In the genomic region with DNA sequence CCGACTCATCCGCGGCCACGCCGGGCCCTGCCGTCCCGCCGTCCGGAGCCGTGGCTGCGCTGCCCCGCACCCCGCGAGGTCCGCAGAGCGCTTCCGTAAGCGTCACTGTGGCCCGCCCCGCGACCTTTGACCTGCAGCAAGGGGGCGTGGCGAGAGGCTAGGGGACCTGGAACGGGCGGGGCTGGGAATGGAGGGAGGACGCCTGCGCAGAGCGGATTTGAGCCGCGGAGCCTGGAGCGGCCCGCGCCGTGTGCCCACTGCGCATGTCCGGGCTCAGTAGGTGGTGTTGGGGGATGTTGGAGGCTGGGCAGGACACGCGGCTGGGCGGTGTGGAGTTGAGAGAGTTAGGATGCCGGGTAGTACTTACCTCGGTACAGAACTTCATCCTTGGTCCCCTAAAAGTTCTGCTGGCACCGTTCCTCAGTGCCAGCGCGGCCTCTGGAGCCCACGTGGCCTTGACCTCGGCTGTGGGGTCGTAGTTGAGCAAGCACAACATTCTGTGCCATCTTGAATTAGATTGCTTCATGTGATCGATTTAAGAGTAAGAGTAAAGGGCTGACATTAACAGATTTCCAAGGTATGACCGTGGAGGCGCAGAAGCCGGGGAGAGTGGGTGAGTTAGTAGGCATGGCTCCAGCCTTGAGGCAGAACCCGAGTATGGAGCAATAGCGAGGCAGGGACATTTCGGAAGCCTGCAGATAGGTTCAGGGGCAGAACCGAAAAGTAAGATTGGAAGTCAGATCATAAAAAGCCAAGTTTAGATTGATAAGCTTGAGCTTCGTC, we compare ENCODE assay signal across 8 mouse cellular contexts. TPM values are rescaled to one million over a fixed set of nuclear protein-coding genes. Genes with fewer than 3 reads are reported as not detected.
DNase-seq lines count a peak whose midpoint lies in the region; ATAC-seq lines count a peak whose summit lies in the region.

A gene (minus strand): TSS at position 93 of the 783 bp plus-strand sequence.

- no peaks in the 10 kb centered on the region for H3K9me3 ChIP-seq in intestine, embryonic 14.5 days (ENCODE audit: control insufficient read depth, low read length)

- H3K4me1 ChIP-seq in intestine, embryonic 14.5 days (replicated peaks; ENCODE audit: control insufficient read depth, insufficient read depth, low read length) = peaks cover 14% of the 10 kb centered on the region

- intact Hi-C loops in left cerebral cortex, postnatal 14 days (cut with DNase I) = no loop called here

- no peaks in the 10 kb centered on the region for H3K27me3 ChIP-seq in intestine, embryonic 14.5 days (replicated peaks; ENCODE audit: control insufficient read depth, insufficient read depth, low read length)

- peak; percentile 100 for DNase-seq in adrenal gland, adult 18-20 months (ENCODE audit: low spot score in 2 of 2)
- peak; percentile 99 for DNase-seq in embryo, embryonic 11 days
- DNase-seq in gastrocnemius, postnatal 25 days = peak; percentile 96
- DNase-seq in intestine, embryonic 14.5 days (ENCODE audit: low spot score) = peak; percentile 99
- peak; percentile 98 to 99 for DNase-seq in left cerebral cortex, postnatal 14 days (ENCODE audit: low spot score in 2 of 2)
- DNase-seq in mesoderm, embryonic 11.5 days (ENCODE audit: low read depth, low spot score) = peak; percentile 98
- DNase-seq in right cerebral cortex, postnatal 36 days (ENCODE audit: low spot score in 2 of 2) = peak; percentile 95
- peak; percentile 97 for DNase-seq in yolk sac, embryonic 10.5 days (ENCODE audit: low spot score)

- WGBS in intestine, embryonic 14.5 days = 6% methylated on average over 56 of the region's 56 CpGs

- peak within 1 kb of the TSS; percentile 81 for H3K4me3 ChIP-seq in intestine, embryonic 14.5 days (ENCODE audit: low read depth, low read length)

- peaks cover 10% of the 10 kb centered on the region; the same call in 1 of the 2 replicates for H3K36me3 ChIP-seq in intestine, embryonic 14.5 days (ENCODE audit: control insufficient read depth, insufficient read depth, low read length)

- peak within 1 kb of the TSS; percentile 90 for H3K4me2 ChIP-seq in intestine, embryonic 14.5 days (ENCODE audit: low read length)

- ATAC-seq in intestine, embryonic 14.5 days (replicated peaks; ENCODE audit: low FRiP score, low TSS enrichment, low read depth) = peak; percentile 99

- H3K9ac ChIP-seq in intestine, embryonic 14.5 days (ENCODE audit: low read length) = peak within 1 kb of the TSS; percentile 78

- H3K27ac ChIP-seq in intestine, embryonic 14.5 days (ENCODE audit: low read depth) = peak within 1 kb of the TSS; percentile 65; the same call in 1 of the 2 replicates

RNA-seq across cellular contexts. Expression of the gene that starts here (rescaled TPM):
- total RNA-seq in adrenal gland, adult 18-20 months (2021) = 10 to 100 TPM; 29.7 to 36.2 TPM
- total RNA-seq in gastrocnemius, postnatal 25 days (2021) = 10 to 100 TPM; 21.1 to 23.3 TPM
- 36.4 and 46.1 TPM in 2 replicates for polyA plus RNA-seq in intestine, embryonic 14.5 days (2014; fragmentation: Nextera tagmentation; extraction: Ambion mirVana)
- 10 to 100 TPM; 20.8 to 23.1 TPM for total RNA-seq in left cerebral cortex, postnatal 14 days (2021)

Comparison
In these comparisons a context has a peak if more than half of its experiments do, and no peak if none do; other contexts are left out.
1. Peak in every context shown above with its lines: DNase-seq, ATAC-seq, H3K4me3 ChIP-seq and H3K27ac ChIP-seq.